Mouse (Mus musculus): ENCODE measurements around the gene Gabrd.
"Not testable (repeated sequence)": the region's sequence is repeated elsewhere in the genome, so short reads cannot be mapped to it uniquely, and the experiment has no call there.

The Gabrd gene

DNA sequence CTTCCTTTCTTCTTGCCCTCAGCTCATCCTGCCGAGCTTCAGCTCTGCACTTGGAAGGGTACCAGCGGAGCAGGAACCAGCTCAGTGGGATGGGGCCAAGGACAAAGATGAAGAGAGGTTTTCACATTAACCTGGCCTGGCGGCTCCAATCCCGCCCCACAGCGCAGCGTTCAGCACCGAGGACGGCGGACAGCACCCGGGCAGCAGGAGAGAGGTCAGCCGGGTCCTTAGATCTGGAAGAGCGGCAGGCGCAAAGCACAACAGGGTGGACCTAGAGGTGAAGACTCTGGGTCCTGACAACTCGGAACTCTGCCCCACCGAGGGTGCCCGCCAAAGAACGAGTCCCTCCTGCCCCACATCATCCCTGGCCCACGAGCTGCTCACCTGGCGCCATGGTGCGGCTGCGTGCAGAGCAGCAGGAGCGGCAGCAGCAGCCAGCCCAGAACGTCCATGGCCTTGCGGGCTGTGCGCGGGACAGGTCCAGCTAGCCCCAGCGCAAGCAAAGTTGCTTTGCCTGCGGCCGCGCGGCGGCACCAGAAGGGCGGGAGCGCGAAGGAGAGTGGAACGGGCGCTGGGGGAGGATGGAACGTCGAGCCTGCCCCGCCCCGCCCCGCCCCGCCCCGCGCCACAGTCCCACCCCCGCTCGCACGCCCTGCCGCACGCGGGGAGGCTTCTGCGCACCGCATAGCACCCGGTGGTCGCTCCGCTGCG lies at the start of gene Gabrd:
Gene Gabrd, minus strand, starts transcription at position 602 of the 711 bp plus-strand sequence.
- peak; percentile 74 for DNase-seq

- DNase-seq: no peak
These were observed 44.9 kb upstream of the Gabrd start for GRCm38 (mm10) chr4:155442808-155443207.

DNA sequence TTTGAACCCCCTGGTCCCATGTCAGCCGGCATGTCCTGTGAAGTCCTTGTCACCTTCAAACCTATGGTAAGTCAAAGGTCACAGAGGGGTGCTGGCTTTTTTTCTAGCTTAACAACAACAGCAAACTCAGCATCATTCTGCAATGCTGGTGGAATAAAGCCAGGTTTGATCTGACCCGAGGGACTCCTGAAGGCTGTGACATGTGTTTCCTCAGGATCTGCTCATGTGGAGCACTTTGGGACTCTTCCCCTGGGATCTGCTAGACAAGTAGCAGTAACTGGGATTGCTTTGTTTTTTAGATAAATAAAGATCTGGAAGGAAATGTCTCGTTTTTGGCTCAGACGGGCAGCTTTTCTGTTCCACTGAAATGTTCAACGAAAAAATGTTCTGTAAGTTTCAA lies 36.1 kb upstream of the Gabrd start:
- no peak for DNase-seq

DNA sequence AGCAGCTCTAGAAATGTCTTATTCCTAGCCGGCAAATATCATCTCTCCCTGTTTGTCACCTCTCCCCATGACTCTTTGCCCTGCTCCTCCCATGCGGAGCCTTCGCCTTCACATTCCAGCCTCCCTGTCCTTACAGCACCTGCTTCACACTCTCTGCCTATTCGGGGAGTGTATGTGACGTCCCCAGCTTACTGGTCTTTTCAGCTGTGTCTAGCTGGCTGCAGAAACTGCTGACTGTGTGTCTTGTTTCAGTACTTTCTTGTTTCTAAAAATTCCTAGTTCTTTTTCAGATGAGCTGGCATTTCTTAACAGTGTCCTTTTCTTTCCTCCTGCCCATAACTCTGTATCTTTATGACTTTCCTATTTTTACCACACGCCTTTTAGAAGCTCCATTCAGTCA lies 34.4 kb upstream of the Gabrd start:
- DNase-seq: no peak

GRCm38 (mm10) chr4:155429202-155429601 lies 31.3 kb upstream of the Gabrd start:
- DNase-seq: no peak

- no peak for DNase-seq
These were observed 30.5 kb upstream of the Gabrd start for GRCm38 (mm10) chr4:155428442-155428841.

DNA sequence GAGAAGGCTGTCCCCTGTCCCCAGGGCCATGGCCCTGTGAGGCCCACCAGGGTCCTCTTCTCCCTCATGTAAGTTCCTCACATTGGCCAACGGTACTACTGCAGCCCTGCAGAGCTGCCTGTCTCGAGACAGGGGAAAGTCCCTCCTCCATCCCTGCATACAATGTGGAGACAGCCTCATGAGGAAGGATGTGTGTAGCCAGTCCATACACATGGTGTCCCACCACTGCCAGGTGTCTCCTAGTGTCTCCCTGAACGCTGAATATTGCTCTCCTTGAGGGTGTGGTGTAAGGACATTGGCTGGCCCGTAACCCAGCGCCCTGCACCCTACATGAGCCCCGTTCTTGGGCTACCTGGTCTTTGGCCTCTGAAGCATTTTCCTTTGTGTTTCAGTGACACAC lies 28.4 kb upstream of the Gabrd start:
- DNase-seq: no peak

GRCm38 (mm10) chr4:155423988-155424387 lies 26.1 kb upstream of the Gabrd start:
- DNase-seq: no peak

- DNase-seq: not testable (repeated sequence)
These were observed 23.8 kb upstream of the Gabrd start for GRCm38 (mm10) chr4:155421412-155422370.

DNA sequence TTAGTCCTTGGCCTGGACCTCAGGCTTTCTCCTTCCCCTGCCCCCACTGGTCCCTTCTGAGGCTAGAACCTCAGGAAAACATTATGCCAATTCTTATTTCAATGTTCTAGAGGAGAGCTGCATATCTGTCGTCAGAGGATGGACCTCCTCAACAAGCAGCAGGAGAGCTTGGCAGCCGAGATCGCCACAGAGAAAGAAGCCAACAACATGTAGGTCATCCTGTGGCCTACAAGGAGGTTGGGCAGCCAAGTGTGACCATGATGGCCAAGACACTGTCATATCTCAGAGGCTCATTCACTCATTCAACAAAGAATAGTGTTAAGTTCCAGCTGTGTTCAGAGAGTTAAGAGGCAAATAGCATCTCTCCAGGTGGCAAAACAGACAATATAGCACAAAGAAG lies 22.2 kb upstream of the Gabrd start:
- DNase-seq: peak; percentile 68

DNA sequence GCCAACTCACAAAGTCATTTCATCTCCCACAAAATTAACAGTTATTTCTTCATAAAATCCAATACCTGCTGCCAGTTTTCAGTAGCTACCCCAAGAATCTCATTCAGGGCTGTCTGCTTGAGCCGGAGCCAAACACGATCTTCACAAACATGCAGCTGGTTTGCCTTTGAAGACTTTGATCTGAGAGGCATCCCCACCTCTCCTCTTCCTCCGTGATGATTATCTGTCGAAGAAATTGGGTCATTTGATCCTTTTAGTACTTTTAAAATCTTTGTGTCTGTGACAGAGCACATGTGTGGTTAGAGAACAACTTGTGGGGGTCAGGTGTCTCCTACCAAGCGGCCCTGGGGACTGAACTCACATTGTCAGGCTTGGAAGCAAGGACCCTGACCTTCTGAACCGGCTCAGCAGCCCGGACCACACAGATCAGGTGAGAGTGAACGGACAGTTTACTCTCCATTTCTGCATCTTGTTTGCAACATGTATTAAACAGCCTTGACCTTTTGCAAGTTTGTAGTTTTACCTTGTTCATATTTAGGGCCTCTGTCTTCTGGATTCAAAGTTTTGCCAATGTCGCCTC lies 16.8 kb upstream of the Gabrd start:
- no peak for DNase-seq

DNA sequence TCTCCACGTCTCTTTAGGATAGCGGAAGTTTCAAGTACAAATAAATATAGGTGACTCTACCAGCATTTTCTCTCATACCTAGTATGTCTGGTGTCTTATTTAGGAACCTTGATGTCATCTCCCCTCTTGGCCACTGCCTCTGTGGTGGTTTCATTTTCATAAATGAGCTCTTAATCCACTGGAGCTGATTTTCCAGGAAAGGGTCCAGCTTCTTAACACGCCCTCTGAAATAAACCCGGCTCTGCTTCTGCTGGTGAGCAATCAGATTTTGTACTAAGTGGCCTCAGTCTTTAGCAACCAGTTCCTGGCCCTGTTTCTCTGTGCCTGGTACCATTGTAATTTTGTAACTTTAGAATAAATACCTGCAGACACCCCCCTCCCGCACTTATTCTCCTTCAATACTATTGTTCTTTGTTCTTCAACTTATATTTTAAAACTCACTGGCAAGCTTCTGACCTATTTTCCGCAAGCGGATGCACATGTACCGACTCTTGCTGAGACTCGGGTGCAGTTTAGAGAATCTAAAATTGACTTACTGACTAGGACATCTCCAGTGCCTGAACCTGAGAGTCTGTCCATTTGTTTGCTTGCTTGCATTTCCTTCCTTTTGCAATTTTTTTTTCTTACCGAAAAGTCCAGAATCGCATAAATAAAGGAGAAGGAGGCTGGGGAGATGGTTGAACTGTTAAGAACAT lies 15.9 kb upstream of the Gabrd start:
- no peak for DNase-seq

- DNase-seq: no peak
These were observed 14.2 kb upstream of the Gabrd start for GRCm38 (mm10) chr4:155412124-155412523.

DNA sequence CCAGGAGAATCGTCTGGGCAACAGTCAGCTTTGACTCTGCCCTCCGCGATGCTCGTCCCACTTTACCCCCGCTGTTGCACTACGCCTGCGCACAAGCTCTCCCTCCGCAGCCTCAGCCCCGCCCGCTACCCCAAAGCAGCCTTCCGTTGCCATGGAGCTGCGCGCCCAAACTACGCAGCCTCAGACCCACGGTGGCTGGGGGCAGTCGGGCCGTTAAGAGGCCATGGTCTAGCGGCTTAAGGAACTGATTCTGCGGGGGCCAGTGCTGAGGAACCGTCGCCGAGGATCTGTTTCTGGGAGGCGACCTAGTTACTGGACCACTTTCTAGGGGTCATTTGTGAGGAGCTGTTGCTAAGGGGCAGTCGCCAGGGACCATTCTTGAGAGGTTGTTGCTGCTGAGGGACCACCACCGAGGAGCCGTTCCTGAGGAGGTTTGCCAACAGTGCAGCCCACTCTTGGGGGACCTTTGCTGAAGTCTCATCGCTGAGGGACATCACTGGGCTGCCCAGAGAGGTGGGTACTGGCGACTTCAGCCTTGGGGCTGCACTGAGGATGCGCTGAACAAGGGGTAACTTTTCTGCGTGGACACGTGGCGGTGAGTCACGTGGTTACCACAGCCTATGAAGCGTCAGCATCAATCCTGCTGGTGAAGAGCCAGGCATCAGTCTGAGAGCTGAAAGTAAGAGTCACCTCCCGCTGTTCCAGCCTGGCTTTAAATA lies 11.3 kb upstream of the Gabrd start, which contains the start of gene Cfap74:
Gene Cfap74, plus strand, starts transcription at position 133 of the 719 bp plus-strand sequence.
- peak; percentile 81 for DNase-seq

DNA sequence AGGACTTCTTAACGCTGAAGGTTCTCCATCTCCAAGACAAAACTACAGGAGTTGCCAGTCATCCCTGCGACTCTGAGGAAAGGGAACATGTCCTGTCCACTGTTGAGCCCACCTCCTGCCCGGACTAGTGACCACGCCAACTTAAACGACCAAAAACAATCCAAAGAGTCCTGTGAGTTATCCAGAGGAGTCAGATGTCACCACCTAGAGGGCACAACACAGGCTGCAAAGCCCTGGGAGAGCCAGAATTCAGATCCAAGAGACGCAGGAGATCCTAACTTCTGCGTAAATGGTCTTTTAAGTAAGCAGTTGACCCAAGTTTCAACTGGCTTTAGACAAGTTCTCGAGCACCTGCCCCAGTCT lies 10.8 kb upstream of the Gabrd start:
- DNase-seq: no peak

DNA sequence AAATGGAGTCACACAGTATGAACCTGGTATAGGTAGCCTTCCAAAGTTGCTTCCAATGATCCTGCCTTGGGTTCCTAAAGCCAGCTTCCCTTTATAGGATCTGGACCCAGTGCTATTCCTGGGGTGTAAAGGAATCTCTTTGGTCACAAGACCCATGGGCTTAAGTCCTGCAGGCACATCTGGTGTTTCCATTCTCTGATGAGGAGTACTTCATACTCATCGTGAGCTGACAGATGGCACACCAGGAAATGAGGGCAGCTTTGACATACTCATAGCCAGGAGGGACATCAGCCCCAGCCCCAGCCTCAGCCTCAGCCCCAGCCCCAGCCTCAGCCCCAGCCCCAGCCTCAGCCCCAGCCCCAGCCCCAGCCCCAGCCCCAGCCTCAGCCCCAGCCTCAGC lies 4.6 kb upstream of the Gabrd start:
- DNase-seq: no peak

DNA sequence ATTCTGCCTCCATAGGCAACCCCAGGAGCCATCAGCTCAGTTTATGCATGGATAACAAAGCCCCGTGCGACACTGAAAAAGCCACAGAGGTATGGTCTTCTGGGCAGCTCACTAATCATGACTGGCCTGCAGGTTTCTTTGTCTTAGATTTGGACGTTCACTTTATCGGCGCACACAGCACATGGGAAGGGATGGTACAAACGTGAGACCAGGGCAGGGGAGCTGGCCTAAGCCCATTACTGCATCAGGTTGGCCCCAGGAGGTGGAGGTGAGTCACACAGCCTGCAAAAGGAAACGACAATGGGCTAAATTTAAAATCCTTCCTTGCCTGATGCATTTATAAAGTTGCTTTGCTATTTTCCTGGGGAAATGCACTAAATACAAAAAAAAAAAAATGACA lies 3.2 kb upstream of the Gabrd start:
- peak; percentile 63 for DNase-seq

GRCm38 (mm10) chr4:155398222-155398540 lies 269 bp upstream of the Gabrd start:
- DNase-seq: no peak

DNA sequence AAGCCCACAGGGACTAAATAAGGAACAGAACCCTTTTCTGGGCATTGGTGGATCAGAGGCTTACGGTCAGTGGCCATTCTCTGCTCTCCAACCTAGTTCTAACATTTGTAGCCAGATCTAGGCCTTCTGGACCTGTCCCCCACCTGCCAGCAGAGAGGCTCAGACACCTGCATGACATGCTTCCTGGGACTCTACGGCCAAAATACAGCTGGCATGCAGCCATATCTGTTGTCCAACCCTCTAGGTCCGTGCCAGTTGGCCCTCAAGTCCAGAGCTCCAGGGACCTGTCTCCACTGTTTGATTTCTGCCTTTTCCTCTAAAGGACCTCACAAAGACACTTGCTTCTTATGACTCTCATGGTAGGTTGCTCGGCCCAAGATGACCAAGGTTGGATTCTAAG lies 1.2 kb downstream of the Gabrd start:
- peak; percentile 93 for DNase-seq

- no peak for DNase-seq
These were observed 2.4 kb downstream of the Gabrd start for GRCm38 (mm10) chr4:155395471-155395870.

GRCm38 (mm10) chr4:155387166-155387565 lies 10.7 kb downstream of the Gabrd start:
- no peak for DNase-seq

DNA sequence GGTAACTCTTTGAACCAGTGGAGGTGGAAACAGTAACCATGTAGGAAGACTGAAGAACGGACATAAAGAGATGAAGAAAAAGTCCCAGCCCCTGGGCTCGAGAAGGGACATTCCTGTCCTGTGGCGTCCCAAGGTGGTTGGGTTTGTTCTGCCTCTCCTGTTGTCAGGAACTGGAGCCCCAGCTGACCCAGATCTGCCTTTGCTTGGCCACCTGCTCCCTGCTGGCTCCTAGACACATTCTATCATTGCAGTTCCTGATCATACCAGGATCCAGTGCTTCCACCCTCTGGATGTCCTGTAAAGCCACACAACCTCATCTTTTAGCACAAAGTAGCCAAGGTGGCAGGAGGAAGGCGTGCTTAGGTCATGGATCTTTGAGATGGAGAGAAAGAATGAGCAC lies 14.6 kb downstream of the Gabrd start:
- peak; percentile 66 for DNase-seq

- DNase-seq: no peak
These were observed 15.2 kb downstream of the Gabrd start for GRCm38 (mm10) chr4:155382752-155383151.
